Mouse (Mus musculus): ENCODE data around the gene Gprasp2. TPM values are rescaled to one million over a fixed set of nuclear protein-coding genes. Genes with fewer than 3 reads are reported as not detected.
"Not testable (repeated sequence)": the region's sequence is repeated elsewhere in the genome, so short reads cannot be mapped to it uniquely, and the experiment has no call there.

Gene Gprasp2
- total RNA-seq (2021), result 1 to 10 TPM; 1.7 to 1.8 TPM

GRCm38 (mm10) chrX:135838521-135839360 lies at the start of gene Gprasp2:
Gprasp2 (plus strand) TSS chrX:135839034.
- peak; percentile 4 for DNase-seq
- intact Hi-C loops (cut with DNase I), result not testable (repeated sequence)

GRCm38 (mm10) chrX:135791536-135791935 lies 47.3 kb upstream of the Gprasp2 start:
- DNase-seq, result no peak
- intact Hi-C loops (cut with DNase I), result no loop called here

GRCm38 (mm10) chrX:135792326-135792725 lies 46.5 kb upstream of the Gprasp2 start:
- intact Hi-C loops (cut with DNase I), result no loop called here
- no peak for DNase-seq

GRCm38 (mm10) chrX:135795591-135796304 lies 43.1 kb upstream of the Gprasp2 start:
- intact Hi-C loops (cut with DNase I), result loop anchor here (5.0 kb wide), 2 partner anchors 33 to 228 kb away; no protein-coding TSS in a partner anchor

GRCm38 (mm10) chrX:135796305-135797211 lies 42.3 kb upstream of the Gprasp2 start:
- intact Hi-C loops (cut with DNase I), result loop anchor here (5.0 kb wide), 2 partner anchors 34 to 229 kb away; no protein-coding TSS in a partner anchor
- DNase-seq, result peak in 1 of 2 experiments; percentile 28

More at GRCm38 (mm10) chrX:135795591-135796304, 43.1 kb upstream of the Gprasp2 start:
- peak in 1 of 2 experiments; percentile 6 for DNase-seq

- intact Hi-C loops (cut with DNase I), result loop anchor here (5.0 kb wide), 2 partner anchors 35 to 230 kb away; no protein-coding TSS in a partner anchor
- peak; percentile 22 to 42 for DNase-seq
Measured at GRCm38 (mm10) chrX:135797212-135797644, 41.6 kb upstream of the Gprasp2 start, which contains the start of gene Bhlhb9. Bhlhb9 (plus strand) TSS chrX:135797594.

GRCm38 (mm10) chrX:135804149-135804548 lies 34.7 kb upstream of the Gprasp2 start:
- intact Hi-C loops (cut with DNase I), result no loop called here
- no peak for DNase-seq

GRCm38 (mm10) chrX:135805780-135806179 lies 33.1 kb upstream of the Gprasp2 start:
- DNase-seq, result peak; percentile 13 to 18
- intact Hi-C loops (cut with DNase I), result loop anchor here (1.0 kb wide), 1 partner anchor 158 kb away; no protein-coding TSS in a partner anchor

- DNase-seq; intact Hi-C loops (cut with DNase I): not testable (repeated sequence)
Measured at GRCm38 (mm10) chrX:135835896-135836295, 2.9 kb upstream of the Gprasp2 start.

GRCm38 (mm10) chrX:135837896-135838295 lies 938 bp upstream of the Gprasp2 start:
- intact Hi-C loops (cut with DNase I), result no loop called here
- DNase-seq, result no peak

- peak; percentile 2 to 3 for DNase-seq
- intact Hi-C loops (cut with DNase I), result not testable (repeated sequence)
Measured at GRCm38 (mm10) chrX:135839397-135840391, 860 bp downstream of the Gprasp2 start.

GRCm38 (mm10) chrX:135866806-135867205 lies 28.0 kb downstream of the Gprasp2 start:
- intact Hi-C loops (cut with DNase I); DNase-seq: not testable (repeated sequence)

- no peak for DNase-seq
- intact Hi-C loops (cut with DNase I), result no loop called here
Measured at GRCm38 (mm10) chrX:135876679-135877078, 37.8 kb downstream of the Gprasp2 start.

- intact Hi-C loops (cut with DNase I), result no loop called here
Measured at GRCm38 (mm10) chrX:135879626-135880025, 40.8 kb downstream of the Gprasp2 start.

GRCm38 (mm10) chrX:135885411-135886233 lies 46.8 kb downstream of the Gprasp2 start:
- intact Hi-C loops (cut with DNase I), result no loop called here
- peak; percentile 29 to 44 for DNase-seq

More at GRCm38 (mm10) chrX:135879626-135880025, 40.8 kb downstream of the Gprasp2 start:
- DNase-seq, result no peak

- peak in 1 of 2 experiments; percentile 7 for DNase-seq
- intact Hi-C loops (cut with DNase I), result no loop called here
Measured at GRCm38 (mm10) chrX:135886234-135886585, 47.4 kb downstream of the Gprasp2 start.

Measured in heart, postnatal 36 days (tissue).